Mouse (Mus musculus): ENCODE data around the gene Gm2564. TPM values are rescaled to one million over a fixed set of nuclear protein-coding genes. Genes with fewer than 3 reads are reported as not detected.
"Not testable (repeated sequence)": the region's sequence is repeated elsewhere in the genome, so short reads cannot be mapped to it uniquely, and the experiment has no call there.

Gene Gm2564
- polyA plus RNA-seq (2016; fragmentation: Nextera tagmentation; extraction: Ambion mirVana), result not detected in 2 replicates

GRCm38 (mm10) chr4:42629419-42629818 lies at the start of gene Gm2564:
Gene Gm2564, plus strand, starts transcription at chr4:42629719.
- WGBS, result no CpG with 5 or more reads among the region's 8 CpGs
- not testable (repeated sequence) for H3K4me3 ChIP-seq

GRCm38 (mm10) chr4:42611895-42612294 lies 17.6 kb upstream of the Gm2564 start, which contains the start of gene Gm10591:
Gene Gm10591, plus strand, starts transcription at chr4:42612195.
- WGBS, result no CpG with 5 or more reads among the region's 5 CpGs
- not testable (repeated sequence) for H3K4me2 ChIP-seq (replicated peaks); H3K9ac ChIP-seq (replicated peaks); H3K27ac ChIP-seq (replicated peaks); H3K4me1 ChIP-seq; H3K4me3 ChIP-seq; H3K36me3 ChIP-seq; H3K9me3 ChIP-seq; H3K27me3 ChIP-seq; ATAC-seq (ENCODE audit: low FRiP score, low read depth)

More at GRCm38 (mm10) chr4:42629419-42629818, at the start of gene Gm2564:
- not testable (repeated sequence) for H3K27ac ChIP-seq (replicated peaks); H3K4me2 ChIP-seq (replicated peaks); H3K9ac ChIP-seq (replicated peaks); H3K4me1 ChIP-seq; H3K36me3 ChIP-seq; H3K27me3 ChIP-seq; ATAC-seq (ENCODE audit: low FRiP score, low read depth); H3K9me3 ChIP-seq

GRCm38 (mm10) chr4:42654951-42655350 lies 25.4 kb downstream of the Gm2564 start, which contains the start of gene Ccl27b:
Gene Ccl27b, plus strand, starts transcription at chr4:42655251.
- no CpG with 5 or more reads among the region's 9 CpGs for WGBS
- not testable (repeated sequence) for H3K9ac ChIP-seq (replicated peaks); H3K4me2 ChIP-seq (replicated peaks); H3K4me1 ChIP-seq; H3K27ac ChIP-seq (replicated peaks); H3K27me3 ChIP-seq; H3K4me3 ChIP-seq; H3K36me3 ChIP-seq; H3K9me3 ChIP-seq; ATAC-seq (ENCODE audit: low FRiP score, low read depth)

GRCm38 (mm10) chr4:42661793-42662192 lies 32.3 kb downstream of the Gm2564 start, which contains the start of gene Il11ra2:
Gene Il11ra2, minus strand, starts transcription at chr4:42661893.
- H3K9ac ChIP-seq (replicated peaks); ATAC-seq (ENCODE audit: low FRiP score, low read depth); H3K36me3 ChIP-seq; H3K27me3 ChIP-seq; H3K9me3 ChIP-seq; H3K27ac ChIP-seq (replicated peaks); H3K4me2 ChIP-seq (replicated peaks); H3K4me3 ChIP-seq; H3K4me1 ChIP-seq: not testable (repeated sequence)
- WGBS, result no CpG with 5 or more reads among the region's 3 CpGs

GRCm38 (mm10) chr4:42675415-42675814 lies 45.9 kb downstream of the Gm2564 start:
- no CpG with 5 or more reads among the region's 4 CpGs for WGBS
- not testable (repeated sequence) for ATAC-seq (ENCODE audit: low FRiP score, low read depth); H3K4me1 ChIP-seq; H3K9ac ChIP-seq (replicated peaks); H3K36me3 ChIP-seq; H3K9me3 ChIP-seq; H3K4me3 ChIP-seq; H3K27me3 ChIP-seq; H3K27ac ChIP-seq (replicated peaks); H3K4me2 ChIP-seq (replicated peaks)

- peak; percentile 24; the same call in 1 of the 2 replicates for ATAC-seq (ENCODE audit: low FRiP score, low read depth)
Observed at GRCm38 (mm10) chr4:42679365-42679764, 49.8 kb downstream of the Gm2564 start.

GRCm38 (mm10) chr4:42680374-42681356 lies 51.1 kb downstream of the Gm2564 start:
- H3K9me3 ChIP-seq; H3K27ac ChIP-seq (replicated peaks); H3K36me3 ChIP-seq; H3K4me3 ChIP-seq; H3K9ac ChIP-seq (replicated peaks); H3K27me3 ChIP-seq; H3K4me1 ChIP-seq; H3K4me2 ChIP-seq (replicated peaks): not testable (repeated sequence)
- no CpG with 5 or more reads among the region's 32 CpGs for WGBS
- peak; percentile 65; the same call in 1 of the 2 replicates for ATAC-seq (ENCODE audit: low FRiP score, low read depth)

More at GRCm38 (mm10) chr4:42679365-42679764, 49.8 kb downstream of the Gm2564 start:
- WGBS, result no CpG with 5 or more reads among the region's 7 CpGs
- H3K27ac ChIP-seq (replicated peaks); H3K27me3 ChIP-seq; H3K4me2 ChIP-seq (replicated peaks); H3K36me3 ChIP-seq; H3K4me1 ChIP-seq; H3K9me3 ChIP-seq; H3K9ac ChIP-seq (replicated peaks); H3K4me3 ChIP-seq: not testable (repeated sequence)

Other genes starting within 250 kb of the Gm2564 start
- gene Gm21586, start 190.3 kb upstream of the Gm2564 start, polyA plus RNA-seq (2016; fragmentation: Nextera tagmentation; extraction: Ambion mirVana), result not detected in 2 replicates
- 0.10 TPM in 1 of 2 replicates, not detected in the other for gene Gm2163, start 163.0 kb upstream of the Gm2564 start, polyA plus RNA-seq (2016; fragmentation: Nextera tagmentation; extraction: Ambion mirVana)
- gene Fam205a2, start 101.5 kb upstream of the Gm2564 start, polyA plus RNA-seq (2016; fragmentation: Nextera tagmentation; extraction: Ambion mirVana), result not detected in 2 replicates
- not detected in 2 replicates for gene Gm10591, start 17.5 kb upstream of the Gm2564 start, polyA plus RNA-seq (2016; fragmentation: Nextera tagmentation; extraction: Ambion mirVana)
- gene Ccl27b, start 25.5 kb downstream of the Gm2564 start, polyA plus RNA-seq (2016; fragmentation: Nextera tagmentation; extraction: Ambion mirVana), result not detected in 2 replicates
- not detected in 2 replicates for gene Il11ra2, start 32.2 kb downstream of the Gm2564 start, polyA plus RNA-seq (2016; fragmentation: Nextera tagmentation; extraction: Ambion mirVana)
- gene 4930578G10Rik, start 105.8 kb downstream of the Gm2564 start, polyA plus RNA-seq (2016; fragmentation: Nextera tagmentation; extraction: Ambion mirVana), result 1.8 and 2.4 TPM in 2 replicates
- gene Ccl19, start 126.9 kb downstream of the Gm2564 start, polyA plus RNA-seq (2016; fragmentation: Nextera tagmentation; extraction: Ambion mirVana), result 0.38 and 0.52 TPM in 2 replicates
- gene Ccl21a, start 144.3 kb downstream of the Gm2564 start, polyA plus RNA-seq (2016; fragmentation: Nextera tagmentation; extraction: Ambion mirVana), result 0.73 and 1.1 TPM in 2 replicates
- 0.09 and 0.26 TPM in 2 replicates for gene Fam205a1, start 224.2 kb downstream of the Gm2564 start, polyA plus RNA-seq (2016; fragmentation: Nextera tagmentation; extraction: Ambion mirVana)
- 0.32 and 0.47 TPM in 2 replicates for gene Gm12394, start 227.1 kb downstream of the Gm2564 start, polyA plus RNA-seq (2016; fragmentation: Nextera tagmentation; extraction: Ambion mirVana)
- gene Fam205c, start 244.5 kb downstream of the Gm2564 start, polyA plus RNA-seq (2016; fragmentation: Nextera tagmentation; extraction: Ambion mirVana), result 2.3 and 3.0 TPM in 2 replicates